In genomic region chr13:116110578-116110977, GRCm38 (mm10) we compare ENCODE assay signal across 23 mouse cellular contexts.
"Had no signal": no experiment of that assay in that cellular context is flagged by ENCODE, and none has a peak within 500 bp of the region (broad histone marks: within the 10 kb centered on the region; RNA-seq: fewer than 3 reads in every experiment).

No protein-coding gene starts in this region.

- H3K4me2 ChIP-seq: limb, embryonic 12.5 days; limb, embryonic 15.5 days; liver, embryonic 11.5 days; liver, embryonic 15.5 days; lung, embryonic 15.5 days; midbrain, embryonic 13.5 days; neural tube, embryonic 13.5 days; stomach, embryonic 15.5 days had no signal

- H3K4me1 ChIP-seq: limb, embryonic 12.5 days; limb, embryonic 15.5 days; liver, embryonic 15.5 days; lung, embryonic 15.5 days; megakaryocyte, embryonic 14.5 days; midbrain, embryonic 10.5 days; midbrain, embryonic 13.5 days; neural tube, embryonic 13.5 days; stomach, embryonic 15.5 days had no signal

- H3K4me3 ChIP-seq: limb, embryonic 12.5 days; limb, embryonic 15.5 days; liver, embryonic 15.5 days; lung, embryonic 15.5 days; megakaryocyte, embryonic 14.5 days; midbrain, embryonic 10.5 days; midbrain, embryonic 13.5 days; myocyte; neural tube, embryonic 13.5 days; stomach, embryonic 15.5 days had no signal

- DNase-seq: kidney, adult 2 months; kidney, postnatal 25 days; left cerebral cortex, postnatal 4 days; lung, adult 18-20 months; lung, postnatal 10 days; lung, postnatal 36 days; retina, postnatal 1 day; right cerebral cortex, postnatal 25 days; spleen, adult 18-20 months; thymus, postnatal 25 days had no signal

- ATAC-seq: midbrain, embryonic 13.5 days; midbrain, embryonic 16.5 days had no signal

- H3K36me3 ChIP-seq: limb, embryonic 12.5 days; limb, embryonic 15.5 days; liver, embryonic 15.5 days; lung, embryonic 15.5 days; midbrain, embryonic 10.5 days; midbrain, embryonic 13.5 days; neural tube, embryonic 13.5 days; stomach, embryonic 15.5 days had no signal

- H3K27me3 ChIP-seq: limb, embryonic 12.5 days; limb, embryonic 15.5 days; liver, embryonic 15.5 days; lung, embryonic 15.5 days; megakaryocyte, embryonic 14.5 days; midbrain, embryonic 13.5 days; neural tube, embryonic 13.5 days; stomach, embryonic 15.5 days had no signal

- H3K27ac ChIP-seq: kidney, postnatal 0 days; limb, embryonic 12.5 days; limb, embryonic 15.5 days; liver, embryonic 15.5 days; lung, embryonic 15.5 days; midbrain, embryonic 10.5 days; midbrain, embryonic 13.5 days; neural tube, embryonic 13.5 days; stomach, embryonic 15.5 days had no signal

- H3K9me3 ChIP-seq: limb, embryonic 12.5 days; limb, embryonic 15.5 days; liver, embryonic 15.5 days; lung, embryonic 15.5 days; megakaryocyte, embryonic 14.5 days; midbrain, embryonic 10.5 days; midbrain, embryonic 13.5 days; neural tube, embryonic 13.5 days; stomach, embryonic 15.5 days had no signal

- H3K9ac ChIP-seq: limb, embryonic 12.5 days; limb, embryonic 15.5 days; liver, embryonic 15.5 days; lung, embryonic 15.5 days; midbrain, embryonic 13.5 days; neural tube, embryonic 13.5 days; stomach, embryonic 15.5 days had no signal
